Mouse (Mus musculus) hindbrain, embryonic 15.5 days (tissue): Measurements from ENCODE around the gene Cenph. TPM values are rescaled to one million over a fixed set of nuclear protein-coding genes. Genes with fewer than 3 reads are reported as not detected.

Experiments used
- ATAC-seq: fragments of 200-750 bp; cut with Nextera tagmentation; 2 replicates; pipeline ENCODE4 v1.8.0; 2017; ENCODE audit warnings: low read depth, moderate number of reproducible peaks, moderate TSS enrichment; ENCODE audit not compliant: low FRiP score
- H3K27ac ChIP-seq: fragments of 300-500 bp; sonication (generic); replicated peaks from 2 replicates; pipeline ENCODE4 v1.5.1; 2015; ENCODE audit warnings: mild to moderate bottlenecking, inconsistent platforms
- H3K27me3 ChIP-seq: fragments of 300-500 bp; sonication (generic); 2 replicates; pipeline ENCODE4 v1.6.1; 2015; ENCODE audit warnings: control low read depth, inconsistent platforms
- H3K36me3 ChIP-seq: fragments of 300-500 bp; sonication (generic); 2 replicates; pipeline ENCODE4 v1.6.1; 2015; ENCODE audit warnings: control low read depth, inconsistent platforms
- H3K4me1 ChIP-seq: fragments of 300-500 bp; sonication (generic); replicated peaks from 2 replicates; pipeline ENCODE4 v1.6.1; 2015; ENCODE audit warnings: control low read depth, inconsistent platforms
- H3K4me2 ChIP-seq: fragments of 300-500 bp; sonication (generic); 2 replicates; pipeline ENCODE4 v1.6.1; 2015; ENCODE audit warnings: moderate library complexity, mild to moderate bottlenecking, inconsistent platforms
- H3K4me3 ChIP-seq: fragments of 300-500 bp; sonication (generic); 2 replicates; pipeline ENCODE4 v1.5.1; 2015; ENCODE audit warnings: mild to moderate bottlenecking, inconsistent platforms
- H3K9ac ChIP-seq: fragments of 300-500 bp; sonication (generic); 2 replicates; pipeline ENCODE4 v1.6.1; 2015; ENCODE audit warnings: inconsistent platforms
- H3K9me3 ChIP-seq: fragments of 300-500 bp; sonication (generic); 2 replicates; pipeline ENCODE4 v1.6.1; 2016; ENCODE audit warnings: control low read depth, inconsistent platforms
- WGBS: fragments of 180-500 bp; shearing (Covaris S2); methylation state at CpG from one replicate; pipeline ENCODE4 v1.1.7; 2015; 5-methylcytosine and 5-hydroxymethylcytosine counted together
- polyA plus RNA-seq: library from polyadenylated mRNA; unstranded; fragments of >200 nt; fragmentation: Nextera tagmentation; extraction: Ambion mirVana; gene quantifications from 2 replicates; pipeline ENCODE4 v1.2.1, GENCODE M21; 2015

Gene Cenph
- polyA plus RNA-seq, 1 experiment from 2014 or later, result 8.5 TPM

DNA sequence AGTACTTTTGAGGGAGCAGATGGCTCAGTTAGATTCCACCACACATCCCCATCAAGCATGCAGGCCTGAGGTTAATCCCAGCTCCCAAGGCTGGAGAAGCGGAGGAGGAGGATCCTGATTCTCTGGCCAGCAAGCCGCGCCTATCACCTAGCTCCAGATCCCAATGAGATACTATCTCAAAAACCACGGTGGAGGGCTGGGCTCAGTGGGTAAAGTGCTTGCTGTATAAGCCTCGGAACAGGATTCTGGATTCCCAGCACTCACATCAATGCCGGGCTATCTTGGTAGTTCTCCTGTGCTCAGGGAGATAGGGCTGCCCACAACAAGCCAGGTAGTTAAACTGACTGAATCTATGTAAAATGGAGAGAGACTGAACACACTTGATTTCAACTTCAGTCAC, 60.2 kb downstream of the Cenph start:
- Histone ChIP-seq H3K4me2 (no peak overlapping the region), H3K9me3 (no peaks in the 10 kb centered on the region), H3K36me3 (peaks cover 63% of the 10 kb centered on the region), H3K27ac (no peak overlapping the region), H3K27me3 (no peaks in the 10 kb centered on the region), H3K4me3 (no peak overlapping the region), H3K9ac (no peak overlapping the region), H3K4me1 (no peaks in the 10 kb centered on the region)
- WGBS, result 92% methylated on average over 6 of the region's 6 CpGs
- ATAC-seq, result no peak

Other genes starting within 250 kb of the Cenph start
- 10.9 and 12.4 TPM in 2 replicates for gene Ocln, start 223.2 kb downstream of the Cenph start, polyA plus RNA-seq
- gene Marveld2, start 158.9 kb downstream of the Cenph start, polyA plus RNA-seq, result 2.7 and 3.2 TPM in 2 replicates
- 297 and 302 TPM in 2 replicates for gene Ak6, start 124.9 kb downstream of the Cenph start, polyA plus RNA-seq
- 15.7 and 16.8 TPM in 2 replicates for gene Rad17, start 124.8 kb downstream of the Cenph start, polyA plus RNA-seq
- 25.2 and 32.2 TPM in 2 replicates for gene Taf9, start 124.3 kb downstream of the Cenph start, polyA plus RNA-seq
- 1.4 and 2.2 TPM in 2 replicates for gene Ccdc125, start 106.2 kb downstream of the Cenph start, polyA plus RNA-seq
- gene Cdk7, start 45.0 kb downstream of the Cenph start, polyA plus RNA-seq, result 38.9 and 39.8 TPM in 2 replicates
- gene Mrps36, start 31.2 kb downstream of the Cenph start, polyA plus RNA-seq, result 144 and 150 TPM in 2 replicates
- gene Ccnb1, start 10.7 kb upstream of the Cenph start, polyA plus RNA-seq, result 49.1 and 62.1 TPM in 2 replicates
- gene Slc30a5, start 57.5 kb upstream of the Cenph start, polyA plus RNA-seq, result 33.8 and 35.6 TPM in 2 replicates